Mouse (Mus musculus) myocyte (in vitro differentiated cells): ENCODE results near the gene Cdc42bpb. TPM values are rescaled to one million over a fixed set of nuclear protein-coding genes. Genes with fewer than 3 reads are reported as not detected.

Experiments used
- H3K27me3 ChIP-seq: one replicate; pipeline ENCODE4 v1.6.1; 2011; ENCODE audit not compliant: control insufficient read depth, insufficient read depth, insufficient read length
- H3K36me3 ChIP-seq: one replicate; pipeline ENCODE4 v1.6.1; 2011; ENCODE audit not compliant: control insufficient read depth, insufficient read depth
- H3K4me2 ChIP-seq: one replicate; pipeline ENCODE4 v1.6.1; 2011; ENCODE audit warnings: low read depth, control low read depth
- H3K4me3 ChIP-seq: one replicate; pipeline ENCODE4 v1.5.1; 2011; ENCODE audit warnings: mild to moderate bottlenecking, control low read depth, moderate library complexity
- H3K79me2 ChIP-seq: one replicate; pipeline ENCODE4 v1.6.1; 2011; ENCODE audit not compliant: control insufficient read depth, insufficient read depth
- H3ac ChIP-seq: one replicate; pipeline ENCODE4 v1.6.1; 2011; ENCODE audit not compliant: control insufficient read depth, insufficient read length
- CEBPB ChIP-seq: IDR thresholded peaks from 2 replicates; pipeline ENCODE4 v1.6.1; 2011; ENCODE audit warnings: mild to moderate bottlenecking, moderate library complexity; ENCODE audit not compliant: poor library complexity, insufficient read depth, severe bottlenecking
- E2F4 ChIP-seq: IDR thresholded peaks from one replicate; pipeline ENCODE4 v1.6.1; 2011; ENCODE audit warnings: mild to moderate bottlenecking, control low read depth, moderate library complexity; ENCODE audit not compliant: insufficient read depth
- MAX ChIP-seq: IDR thresholded peaks from one replicate; pipeline ENCODE4 v1.6.1; 2011; ENCODE audit warnings: low read depth, mild to moderate bottlenecking, control low read depth
- MYOD1 ChIP-seq, 3 experiments: IDR thresholded peaks; one replicate each; pipeline ENCODE4 v1.6.1; 2011; ENCODE audit warnings: control low read depth in 2 of 3, low read depth in 2 of 3, mild to moderate bottlenecking in 2 of 3, moderate library complexity in 1 of 3; ENCODE audit not compliant: insufficient read length in 2 of 3, control insufficient read depth in 1 of 3
- MYOG ChIP-seq, 3 experiments: IDR thresholded peaks; one replicate each; pipeline ENCODE4 v1.6.1; 2011; ENCODE audit warnings: control low read depth in 2 of 3, low read depth in 2 of 3, mild to moderate bottlenecking in 2 of 3; ENCODE audit not compliant: insufficient read length in 2 of 3, control insufficient read depth in 1 of 3, insufficient read depth in 1 of 3
- POLR2A ChIP-seq: IDR thresholded peaks from one replicate; pipeline ENCODE4 v1.6.1; 2011; ENCODE audit warnings: low read depth, mild to moderate bottlenecking, control low read depth, moderate library complexity; ENCODE audit not compliant: insufficient read length
- POLR2AphosphoS2 ChIP-seq: IDR thresholded peaks from one replicate; pipeline ENCODE4 v1.6.1; 2011; ENCODE audit warnings: low read depth, control low read depth; ENCODE audit not compliant: insufficient read length
- REST ChIP-seq: IDR thresholded peaks from one replicate; pipeline ENCODE4 v1.6.1; 2011; ENCODE audit warnings: mild to moderate bottlenecking, control low read depth, moderate library complexity; ENCODE audit not compliant: insufficient read depth, insufficient read length
- SRF ChIP-seq: IDR thresholded peaks from one replicate; pipeline ENCODE4 v1.6.1; 2011; ENCODE audit warnings: low read depth; ENCODE audit not compliant: control insufficient read depth, insufficient read length
- TCF12 ChIP-seq: IDR thresholded peaks from one replicate; pipeline ENCODE4 v1.6.1; 2011; ENCODE audit warnings: mild to moderate bottlenecking, control low read depth; ENCODE audit not compliant: poor library complexity, insufficient read depth, severe bottlenecking
- TCF3 ChIP-seq: IDR thresholded peaks from one replicate; pipeline ENCODE4 v1.6.1; 2011; ENCODE audit warnings: low read depth, control low read depth; ENCODE audit not compliant: insufficient read length
- USF1 ChIP-seq: IDR thresholded peaks from one replicate; pipeline ENCODE4 v1.6.1; 2011; ENCODE audit warnings: low read depth, mild to moderate bottlenecking, control low read depth, moderate library complexity
- polyA plus RNA-seq: library from polyadenylated mRNA; unstranded; fragments of >200 nt; fragmentation: generic; extraction: Trizol; gene quantifications from one replicate; pipeline ENCODE4 v1.2.1, GENCODE M21; 2012; ENCODE audit warnings: missing spikeins

The Cdc42bpb gene
- polyA plus RNA-seq, 1 experiment, result 43.2 TPM

DNA sequence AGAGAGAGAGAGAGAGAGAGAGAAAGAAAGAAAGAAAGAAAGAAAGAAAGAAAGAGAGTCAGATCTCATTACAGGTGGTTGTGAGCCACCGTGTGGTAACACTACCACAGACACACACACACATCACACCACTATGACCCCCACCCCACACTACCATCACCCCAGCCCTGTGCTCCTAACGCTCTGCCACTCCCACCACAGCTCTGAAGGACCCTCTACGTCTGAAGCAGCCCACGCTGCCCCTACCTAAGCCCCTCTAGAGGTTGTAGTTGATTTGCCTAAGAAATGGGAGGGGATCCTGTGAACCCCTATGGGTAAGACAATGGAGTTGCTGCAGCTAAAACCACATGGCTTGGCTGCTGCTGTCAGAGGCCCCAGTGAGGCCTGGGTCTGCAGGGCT lies 93.9 kb downstream of the Cdc42bpb start:
- H3K4me3 ChIP-seq, result no peak overlapping the region
- no peak overlapping the region for H3K4me2 ChIP-seq
- H3ac ChIP-seq, result no peak overlapping the region
- H3K27me3 ChIP-seq, result no peaks in the 10 kb centered on the region
- no peak for TF ChIP-seq POLR2A
- TF ChIP-seq POLR2AphosphoS2, result no peak
- TF ChIP-seq E2F4, result no peak
- TF ChIP-seq TCF3, result no peak
- no peak for TF ChIP-seq SRF
- no peak for TF ChIP-seq USF1
- no peak for TF ChIP-seq TCF12
- H3K36me3 ChIP-seq, result no peaks in the 10 kb centered on the region
- no peaks in the 10 kb centered on the region for H3K79me2 ChIP-seq

DNA sequence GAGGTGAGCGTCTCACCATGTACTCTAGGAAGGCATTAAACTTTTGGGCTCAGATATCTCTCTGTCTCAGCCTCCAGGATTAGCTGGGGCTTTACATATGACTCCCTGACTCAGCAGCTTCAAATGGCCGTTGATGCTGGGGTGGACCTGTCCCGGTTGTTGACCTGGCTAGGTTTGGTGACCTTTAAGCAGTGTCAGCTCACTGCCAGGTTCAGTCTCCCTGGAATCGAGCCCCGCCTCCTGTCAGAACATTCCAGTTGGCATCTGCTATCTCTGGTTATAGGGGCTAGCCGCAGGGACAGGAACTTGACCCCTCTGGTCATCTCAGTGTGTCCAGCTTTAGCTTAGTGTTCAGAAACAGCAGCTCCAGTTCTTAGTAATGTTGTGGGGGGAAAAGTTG lies 101.1 kb downstream of the Cdc42bpb start:
- Histone ChIP-seq H3K4me3 (no peak overlapping the region), H3K27me3 (peaks cover 18% of the 10 kb centered on the region), H3K36me3 (no peaks in the 10 kb centered on the region), H3K79me2 (no peaks in the 10 kb centered on the region), H3ac (no peak overlapping the region), H3K4me2 (no peak overlapping the region)
- TF ChIP-seq TCF12 (no peak), TCF3 (no peak), SRF (no peak), CEBPB (no peak), MYOG (IDR thresholded peaks at IDR 0.05; ENCODE audit: control insufficient read depth in 1 of 3, insufficient read depth in 1 of 3, insufficient read length in 2 of 3, low read depth in 2 of 3) (no peak), REST (no peak), POLR2AphosphoS2 (no peak), POLR2A (no peak), USF1 (no peak), E2F4 (no peak), MYOD1 (IDR thresholded peaks at IDR 0.05; ENCODE audit: control insufficient read depth in 1 of 3, insufficient read length in 2 of 3, low read depth in 2 of 3) (no peak)

DNA sequence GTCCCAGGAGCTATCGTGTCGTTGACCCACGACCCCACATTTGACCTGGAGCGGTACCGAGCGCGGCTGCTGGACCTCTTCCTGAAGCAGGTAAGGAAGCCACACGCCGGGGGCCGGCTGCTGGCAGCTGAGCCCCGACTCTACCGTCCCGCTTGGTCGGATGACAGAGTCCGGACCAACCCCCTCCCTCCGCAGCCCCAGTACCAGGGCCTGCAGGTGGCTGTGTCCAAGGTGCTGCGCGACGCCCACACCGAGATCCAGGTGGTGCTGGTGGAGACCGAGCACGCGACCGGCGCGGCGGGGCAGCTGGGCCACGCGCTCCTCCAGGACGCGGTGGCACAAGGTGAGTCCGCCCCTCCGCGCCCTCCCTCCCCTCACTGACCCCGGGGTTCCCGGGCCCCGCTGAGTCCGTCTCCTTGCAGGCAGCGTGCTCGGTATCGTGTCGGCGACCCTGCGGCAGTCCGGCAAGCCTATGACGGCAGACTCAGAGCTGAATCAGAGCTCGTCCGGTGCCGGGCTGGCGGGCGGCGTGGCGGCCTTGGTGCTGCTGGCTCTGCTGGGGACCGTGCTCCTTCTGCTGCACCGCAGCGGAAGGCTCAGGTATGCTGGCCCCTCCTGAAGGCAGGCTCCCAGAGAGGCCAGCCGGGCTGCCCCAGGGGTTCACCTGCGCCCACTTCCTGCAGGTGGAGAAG lies 102.2 kb downstream of the Cdc42bpb start:
- TF ChIP-seq TCF12 (no peak), TCF3 (no peak), MAX (no peak), MYOG (IDR thresholded peaks at IDR 0.05; ENCODE audit: control insufficient read depth in 1 of 3, insufficient read depth in 1 of 3, insufficient read length in 2 of 3, low read depth in 2 of 3) (no peak), MYOD1 (IDR thresholded peaks at IDR 0.05; ENCODE audit: control insufficient read depth in 1 of 3, insufficient read length in 2 of 3, low read depth in 2 of 3) (no peak)
- Histone ChIP-seq H3K79me2 (no peaks in the 10 kb centered on the region), H3K36me3 (no peaks in the 10 kb centered on the region), H3K27me3 (peaks cover 18% of the 10 kb centered on the region), H3K4me3 (no peak overlapping the region), H3K4me2 (no peak overlapping the region), H3ac (no peak overlapping the region)

DNA sequence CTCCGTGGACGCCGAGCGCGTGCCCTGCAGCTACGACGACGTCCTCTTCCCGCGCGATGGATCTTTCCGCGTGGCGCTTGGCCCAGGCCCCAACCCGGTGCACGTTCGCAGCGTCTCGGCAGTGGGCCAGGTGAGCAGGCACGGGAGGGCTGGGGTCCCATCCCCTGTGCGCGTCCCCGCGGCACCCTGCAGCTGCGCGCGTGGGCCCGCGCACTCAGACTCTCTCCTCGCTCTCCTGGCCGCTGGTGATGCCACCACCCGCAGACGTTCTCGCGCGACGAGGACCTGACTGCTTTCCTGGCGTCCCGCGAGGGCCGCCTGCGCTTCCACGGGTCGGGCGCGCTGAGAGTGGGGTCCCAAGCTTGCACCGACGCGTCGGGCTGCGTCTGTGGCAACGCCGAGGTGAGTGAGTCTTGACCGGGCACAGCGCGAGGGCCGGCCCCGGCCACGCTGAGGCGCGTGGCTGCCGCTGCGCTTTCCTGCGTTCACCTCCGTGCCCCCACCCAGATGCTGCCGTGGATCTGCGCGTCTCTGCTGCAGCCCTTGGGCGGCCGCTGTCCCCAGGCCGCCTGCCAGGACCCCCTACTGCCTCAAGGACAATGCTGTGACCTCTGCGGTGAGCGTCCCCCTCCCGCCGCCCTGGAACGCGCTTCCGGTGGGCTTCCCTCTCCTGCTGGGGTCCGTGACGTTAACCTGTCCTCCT lies 102.9 kb downstream of the Cdc42bpb start:
- H3K36me3 ChIP-seq, result no peaks in the 10 kb centered on the region
- H3K27me3 ChIP-seq, result peaks cover 18% of the 10 kb centered on the region
- TF ChIP-seq POLR2AphosphoS2 (no peak), TCF3 (no peak), REST (no peak), MYOD1 (IDR thresholded peaks at IDR 0.05; ENCODE audit: control insufficient read depth in 1 of 3, insufficient read length in 2 of 3, low read depth in 2 of 3) (no peak), MAX (no peak), SRF (no peak), E2F4 (no peak), TCF12 (no peak), MYOG (IDR thresholded peaks at IDR 0.05; ENCODE audit: control insufficient read depth in 1 of 3, insufficient read depth in 1 of 3, insufficient read length in 2 of 3, low read depth in 2 of 3) (no peak), CEBPB (no peak), POLR2A (no peak), USF1 (no peak)
- H3ac ChIP-seq, result no peak overlapping the region
- H3K4me3 ChIP-seq, result no peak overlapping the region
- H3K79me2 ChIP-seq, result no peaks in the 10 kb centered on the region
- H3K4me2 ChIP-seq, result no peak overlapping the region

DNA sequence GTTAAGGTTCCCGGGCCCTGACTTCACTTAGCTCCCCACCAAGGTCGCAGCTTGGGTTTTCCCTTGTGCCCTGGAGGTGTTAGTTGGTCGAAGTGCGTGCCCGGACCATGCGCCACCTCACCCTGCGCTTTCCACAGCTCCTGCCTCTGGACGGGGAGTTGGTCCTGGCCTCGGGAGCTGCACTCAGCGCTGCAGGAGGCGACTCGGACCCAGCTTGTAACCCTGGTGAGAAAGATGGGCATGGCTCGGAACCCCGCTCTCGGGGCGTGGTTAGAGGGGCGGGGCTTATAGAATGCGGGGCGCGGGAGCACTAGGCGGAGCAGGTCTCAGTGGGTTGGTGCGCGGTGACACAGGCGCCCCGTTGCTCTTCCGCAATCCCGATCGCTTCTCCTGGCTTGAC lies 103.5 kb downstream of the Cdc42bpb start:
- TF ChIP-seq MAX, result no peak
- no peak for TF ChIP-seq MYOG (IDR thresholded peaks at IDR 0.05; ENCODE audit: control insufficient read depth in 1 of 3, insufficient read depth in 1 of 3, insufficient read length in 2 of 3, low read depth in 2 of 3)
- TF ChIP-seq SRF, result no peak
- no peak for TF ChIP-seq REST
- no peak for TF ChIP-seq MYOD1 (IDR thresholded peaks at IDR 0.05; ENCODE audit: control insufficient read depth in 1 of 3, insufficient read length in 2 of 3, low read depth in 2 of 3)
- no peak overlapping the region for H3K4me2 ChIP-seq
- no peaks in the 10 kb centered on the region for H3K79me2 ChIP-seq
- no peak overlapping the region for H3K4me3 ChIP-seq
- no peak overlapping the region for H3ac ChIP-seq
- peaks cover 18% of the 10 kb centered on the region for H3K27me3 ChIP-seq
- H3K36me3 ChIP-seq, result no peaks in the 10 kb centered on the region
